Mouse (Mus musculus) G1E (cell line): Measurements from ENCODE around the gene Serpina9. TPM values are rescaled to one million over a fixed set of nuclear protein-coding genes. Genes with fewer than 3 reads are reported as not detected.

ENCODE experiments used
- ATAC-seq: 2 replicates; pipeline ENCODE4 v1.8.0; 2016; ENCODE audit warnings: mild to moderate bottlenecking; ENCODE audit not compliant: insufficient number of reproducible peaks, poor library complexity, low FRiP score, severe bottlenecking; ENCODE audit errors: extremely low read depth
- DNase-seq: peaks from one replicate; pipeline ENCODE4 v3.0.0; 2012; ENCODE audit warnings: low spot score
- H3K27me3 ChIP-seq: 2 replicates; pipeline ENCODE4 v1.6.1; 2012; ENCODE audit warnings: mild to moderate bottlenecking, low read length, inconsistent platforms; ENCODE audit not compliant: insufficient read depth
- H3K36me3 ChIP-seq: replicated peaks from 2 replicates; pipeline ENCODE3; 2012; ENCODE audit warnings: mild to moderate bottlenecking, inconsistent platforms
- H3K4me1 ChIP-seq: 2 replicates; pipeline ENCODE4 v1.6.1; 2012; ENCODE audit warnings: low read depth, low read length, inconsistent platforms, mixed read lengths; ENCODE audit not compliant: insufficient read depth
- H3K4me3 ChIP-seq: 2 replicates; pipeline ENCODE4 v1.5.1; 2012; ENCODE audit warnings: low read depth, mild to moderate bottlenecking, inconsistent platforms, low read length, moderate library complexity, mixed read lengths
- H3K9me3 ChIP-seq: replicated peaks from 2 replicates; pipeline ENCODE4 v1.6.1; 2012; ENCODE audit warnings: inconsistent platforms
- CTCF ChIP-seq: IDR thresholded peaks from 2 replicates; pipeline ENCODE4 v1.5.1; 2012; ENCODE audit warnings: low read depth, low read length, inconsistent platforms, mixed read lengths
- GATA1 ChIP-seq: IDR thresholded peaks from 2 replicates; pipeline ENCODE4 v1.6.1; 2012; ENCODE audit warnings: borderline replicate concordance, low read length, inconsistent platforms, mixed read lengths
- GATA2 ChIP-seq: IDR thresholded peaks from 2 replicates; pipeline ENCODE4 v1.6.1; 2012; ENCODE audit warnings: low read depth, low read length, inconsistent platforms, borderline replicate concordance
- POLR2AphosphoS5 ChIP-seq: IDR thresholded peaks from 2 replicates; pipeline ENCODE4 v1.6.1; 2012; ENCODE audit warnings: low read depth, low read length, inconsistent platforms; ENCODE audit not compliant: insufficient replicate concordance
- TAL1 ChIP-seq: conservative IDR thresholded peaks from 2 replicates; pipeline ENCODE4 v1.6.1; 2012; ENCODE audit warnings: low read depth, low read length, inconsistent platforms, mixed read lengths
- polyA plus RNA-seq: library from polyadenylated mRNA; stranded (reverse); fragments of >175 nt; gene quantifications from 2 replicates; pipeline ENCODE4 v1.2.3, GENCODE M21; 2012
- total RNA-seq, 2 experiments: library from RNA; stranded (forward) in 1 of 2; stranded (reverse) in 1 of 2; fragments of 200-1000 nt in 1 of 2; fragments of >200 nt in 1 of 2; fragmentation: Nextera tagmentation in 1 of 2; gene quantifications; 2 replicates each; pipeline ENCODE4 v1.2.3; 2014 to 2017

Serpina9 gene
- total and polyA plus RNA-seq, 3 experiments, result 0.38 TPM; not detected in 2

- Histone ChIP-seq H3K27me3 (no peaks in the 10 kb centered on the region), H3K36me3 (no peaks in the 10 kb centered on the region), H3K4me3 (no peak overlapping the region), H3K9me3 (no peaks in the 10 kb centered on the region), H3K4me1 (no peaks in the 10 kb centered on the region)
- no peak for ATAC-seq
- DNase-seq, result no peak
- TF ChIP-seq CTCF (no peak), GATA2 (no peak), POLR2AphosphoS5 (no peak), GATA1 (no peak), TAL1 (no peak)
Observed at GRCm38 (mm10) chr12:103946243-103946642, 67.3 kb downstream of the Serpina9 start.

Other genes starting within 250 kb of the Serpina9 start
- gene Serpina1d, start 240.2 kb downstream of the Serpina9 start, total RNA-seq (2014; fragmentation: Nextera tagmentation), result not detected in 2 replicates
- not detected in 2 replicates for gene Serpina1d, start 240.2 kb downstream of the Serpina9 start, total RNA-seq (2017)
- gene Serpina1d, start 240.2 kb downstream of the Serpina9 start, polyA plus RNA-seq, result not detected in 2 replicates
- not detected in 2 replicates for gene Serpina1b, start 183.4 kb downstream of the Serpina9 start, total RNA-seq (2014; fragmentation: Nextera tagmentation)
- gene Serpina1b, start 183.4 kb downstream of the Serpina9 start, total RNA-seq (2017), result 0.16 TPM in 1 of 2 replicates, not detected in the other
- gene Serpina1b, start 183.4 kb downstream of the Serpina9 start, polyA plus RNA-seq, result not detected in 2 replicates
- not detected in 2 replicates for gene Serpina1a, start 150.2 kb downstream of the Serpina9 start, total RNA-seq (2014; fragmentation: Nextera tagmentation)
- gene Serpina1a, start 150.2 kb downstream of the Serpina9 start, total RNA-seq (2017), result 0.22 TPM in 1 of 2 replicates, not detected in the other
- not detected in 2 replicates for gene Serpina1a, start 150.2 kb downstream of the Serpina9 start, polyA plus RNA-seq
- not detected in 2 replicates for gene Serpina1c, start 108.9 kb downstream of the Serpina9 start, total RNA-seq (2014; fragmentation: Nextera tagmentation)
- not detected in 2 replicates for gene Serpina1c, start 108.9 kb downstream of the Serpina9 start, total RNA-seq (2017)
- not detected in 2 replicates for gene Serpina1c, start 108.9 kb downstream of the Serpina9 start, polyA plus RNA-seq
- gene Serpina1e, start 54.8 kb downstream of the Serpina9 start, total RNA-seq (2014; fragmentation: Nextera tagmentation), result not detected in 2 replicates
- gene Serpina1e, start 54.8 kb downstream of the Serpina9 start, total RNA-seq (2017), result 0.12 TPM in 1 of 2 replicates, not detected in the other
- not detected in 2 replicates for gene Serpina1e, start 54.8 kb downstream of the Serpina9 start, polyA plus RNA-seq
- gene Serpina11, start 23.8 kb downstream of the Serpina9 start, total RNA-seq (2014; fragmentation: Nextera tagmentation), result not detected in 2 replicates
- gene Serpina11, start 23.8 kb downstream of the Serpina9 start, total RNA-seq (2017), result not detected in 2 replicates
- not detected in 2 replicates for gene Serpina11, start 23.8 kb downstream of the Serpina9 start, polyA plus RNA-seq
- not detected in 2 replicates for gene Serpina12, start 30.7 kb upstream of the Serpina9 start, total RNA-seq (2014; fragmentation: Nextera tagmentation)
- 0.05 and 0.06 TPM in 2 replicates for gene Serpina12, start 30.7 kb upstream of the Serpina9 start, total RNA-seq (2017)
- gene Serpina12, start 30.7 kb upstream of the Serpina9 start, polyA plus RNA-seq, result not detected in 2 replicates
- gene Serpina5, start 87.4 kb upstream of the Serpina9 start, total RNA-seq (2014; fragmentation: Nextera tagmentation), result not detected in 2 replicates
- not detected in 2 replicates for gene Serpina5, start 87.4 kb upstream of the Serpina9 start, total RNA-seq (2017)
- not detected in 2 replicates for gene Serpina5, start 87.4 kb upstream of the Serpina9 start, polyA plus RNA-seq
- gene Serpina3a, start 99.0 kb upstream of the Serpina9 start, total RNA-seq (2014; fragmentation: Nextera tagmentation), result not detected in 2 replicates
- 0.16 TPM in 1 of 2 replicates, not detected in the other for gene Serpina3a, start 99.0 kb upstream of the Serpina9 start, total RNA-seq (2017)
- gene Serpina3a, start 99.0 kb upstream of the Serpina9 start, polyA plus RNA-seq, result not detected in 2 replicates
- gene Serpina3b, start 114.2 kb upstream of the Serpina9 start, total RNA-seq (2014; fragmentation: Nextera tagmentation), result not detected in 2 replicates
- gene Serpina3b, start 114.2 kb upstream of the Serpina9 start, total RNA-seq (2017), result 0.22 TPM in 1 of 2 replicates, not detected in the other
- not detected in 2 replicates for gene Serpina3b, start 114.2 kb upstream of the Serpina9 start, polyA plus RNA-seq
- gene Serpina3c, start 140.1 kb upstream of the Serpina9 start, total RNA-seq (2014; fragmentation: Nextera tagmentation), result not detected in 2 replicates
- 0.05 and 0.06 TPM in 2 replicates for gene Serpina3c, start 140.1 kb upstream of the Serpina9 start, total RNA-seq (2017)
- not detected in 2 replicates for gene Serpina3c, start 140.1 kb upstream of the Serpina9 start, polyA plus RNA-seq
- not detected in 2 replicates for gene Serpina3f, start 200.8 kb upstream of the Serpina9 start, total RNA-seq (2014; fragmentation: Nextera tagmentation)
- 0.06 and 0.22 TPM in 2 replicates for gene Serpina3f, start 200.8 kb upstream of the Serpina9 start, total RNA-seq (2017)
- not detected in 2 replicates for gene Serpina3f, start 200.8 kb upstream of the Serpina9 start, polyA plus RNA-seq
- not detected in 2 replicates for gene Serpina3g, start 222.5 kb upstream of the Serpina9 start, total RNA-seq (2014; fragmentation: Nextera tagmentation)
- gene Serpina3g, start 222.5 kb upstream of the Serpina9 start, total RNA-seq (2017), result 0.06 and 0.16 TPM in 2 replicates
- gene Serpina3g, start 222.5 kb upstream of the Serpina9 start, polyA plus RNA-seq, result not detected in 2 replicates
- gene Serpina3i, start 249.4 kb upstream of the Serpina9 start, total RNA-seq (2014; fragmentation: Nextera tagmentation), result not detected in 2 replicates
- 0.11 TPM in 1 of 2 replicates, not detected in the other for gene Serpina3i, start 249.4 kb upstream of the Serpina9 start, total RNA-seq (2017)
- not detected in 2 replicates for gene Serpina3i, start 249.4 kb upstream of the Serpina9 start, polyA plus RNA-seq